8 mouse cellular contexts compared by ENCODE assay signal in the genomic region with DNA sequence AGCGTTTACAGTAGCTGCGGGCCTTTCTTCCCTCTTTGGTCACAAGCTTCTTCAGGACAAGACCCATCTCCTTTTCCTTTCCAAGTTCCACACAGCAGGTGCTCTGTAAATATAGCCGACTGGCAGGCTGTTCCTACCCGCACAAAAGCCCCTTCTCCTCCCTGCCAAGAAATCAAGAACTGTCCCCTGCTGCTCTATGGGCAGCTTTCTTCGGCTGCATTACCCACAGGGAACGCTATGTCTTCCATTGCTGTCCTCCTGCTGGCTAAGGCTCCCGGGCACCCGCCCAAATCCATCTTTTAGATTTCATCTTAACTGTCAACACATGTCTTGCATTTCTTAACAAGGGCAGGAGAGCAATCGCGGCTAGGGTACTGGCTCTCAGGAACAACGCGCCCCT. TPM values are rescaled to one million over a fixed set of nuclear protein-coding genes. Genes with fewer than 3 reads are reported as not detected.
DNase-seq lines count a peak whose midpoint lies in the region; ATAC-seq and TF ChIP-seq lines count a peak whose summit lies in the region.

No protein-coding gene starts in this region.

- no peaks in the 10 kb centered on the region for H3K27me3 ChIP-seq in hindbrain, embryonic 16.5 days (replicated peaks; ENCODE audit: control insufficient read depth, insufficient read depth, low read length)
- no peaks in the 10 kb centered on the region for H3K27me3 ChIP-seq in hindbrain, embryonic 13.5 days
- H3K27me3 ChIP-seq in stomach, postnatal 0 days (ENCODE audit: control insufficient read depth, insufficient read depth, low read length), result no peaks in the 10 kb centered on the region

- no peak overlapping the region for H3K9ac ChIP-seq in hindbrain, embryonic 16.5 days (ENCODE audit: low read depth, low read length)
- H3K9ac ChIP-seq in hindbrain, embryonic 13.5 days, result no peak overlapping the region
- H3K9ac ChIP-seq in stomach, postnatal 0 days (ENCODE audit: low read length), result no peak overlapping the region

- H3K9me3 ChIP-seq in hindbrain, embryonic 16.5 days (ENCODE audit: control insufficient read depth, low read length), result no peaks in the 10 kb centered on the region
- H3K9me3 ChIP-seq in hindbrain, embryonic 13.5 days, result no peaks in the 10 kb centered on the region
- no peaks in the 10 kb centered on the region for H3K9me3 ChIP-seq in stomach, postnatal 0 days (ENCODE audit: control insufficient read depth, low read length)

- peak overlapping the region; percentile 4; the same call in 1 of the 2 replicates for H3K4me2 ChIP-seq in hindbrain, embryonic 16.5 days (ENCODE audit: low read length)
- H3K4me2 ChIP-seq in hindbrain, embryonic 13.5 days, result no peak overlapping the region
- H3K4me2 ChIP-seq in stomach, postnatal 0 days (replicated peaks; ENCODE audit: low read depth), result no peak overlapping the region

- no peak for TF ChIP-seq CTCF in brain, embryonic 14.5 days (IDR thresholded peaks at IDR 0.05; ENCODE audit: borderline replicate concordance, extremely low read depth, insufficient read depth, insufficient read length)
- TF ChIP-seq CTCF in stomach, postnatal 0 days (IDR thresholded peaks at IDR 0.05; ENCODE audit: low read depth), result no peak

- 48% methylated on average over 12 of the region's 12 CpGs for WGBS in hindbrain, embryonic 16.5 days
- WGBS in hindbrain, embryonic 13.5 days, result 52% methylated on average over 12 of the region's 12 CpGs
- WGBS in stomach, postnatal 0 days, result 55% methylated on average over 12 of the region's 12 CpGs

- peak; percentile 89 for ATAC-seq in hindbrain, embryonic 16.5 days
- ATAC-seq in hindbrain, embryonic 13.5 days (ENCODE audit: low FRiP score), result no peak
- ATAC-seq in erythroid progenitor cell, adult 5-6 weeks (replicated peaks; ENCODE audit: low FRiP score, poor library complexity, severe bottlenecking), result no peak
- ATAC-seq in stomach, postnatal 0 days (ENCODE audit: low FRiP score, low TSS enrichment), result no peak

- H3K36me3 ChIP-seq in hindbrain, embryonic 16.5 days (ENCODE audit: control insufficient read depth, insufficient read depth, low read length), result no peaks in the 10 kb centered on the region
- H3K36me3 ChIP-seq in hindbrain, embryonic 13.5 days, result no peaks in the 10 kb centered on the region
- no peaks in the 10 kb centered on the region for H3K36me3 ChIP-seq in stomach, postnatal 0 days (ENCODE audit: control insufficient read depth, insufficient read depth, low read length)

- H3K4me1 ChIP-seq in hindbrain, embryonic 16.5 days (ENCODE audit: control insufficient read depth, insufficient read depth, low read depth, low read length), result no peaks in the 10 kb centered on the region
- 0 out of 2 replicates have a peak, but pooled peaks cover 4% of the 10 kb centered on the region for H3K4me1 ChIP-seq in hindbrain, embryonic 13.5 days (replicated peaks)
- no peaks in the 10 kb centered on the region for H3K4me1 ChIP-seq in stomach, postnatal 0 days (replicated peaks; ENCODE audit: control insufficient read depth, insufficient read depth)

- H3K27ac ChIP-seq in hindbrain, embryonic 16.5 days (ENCODE audit: low read depth, low read length), result no peak overlapping the region
- no peak overlapping the region for H3K27ac ChIP-seq in hindbrain, embryonic 13.5 days
- no peak overlapping the region for H3K27ac ChIP-seq in stomach, postnatal 0 days (replicated peaks)

- TF ChIP-seq POLR2A in brain, embryonic 14.5 days (IDR thresholded peaks at IDR 0.05; ENCODE audit: borderline replicate concordance, extremely low read depth, insufficient read depth, insufficient read length, poor library complexity, severe bottlenecking), result no peak

- peak; percentile 69 for DNase-seq in brain, embryonic 14.5 days (ENCODE audit: low read depth)
- peak; percentile 11 to 31 for DNase-seq in frontal cortex, postnatal 36 days (ENCODE audit: low spot score in 2 of 2)
- peak; percentile 85 for DNase-seq in left cerebral cortex, postnatal 4 days
- no peak for DNase-seq in embryo, embryonic 10.5 days (ENCODE audit: low spot score)
- DNase-seq in stomach, postnatal 0 days (ENCODE audit: low spot score), result no peak

- TF ChIP-seq EP300 in stomach, postnatal 0 days (optimal IDR thresholded peaks at IDR 0.05), result no peak

- H3K4me3 ChIP-seq in hindbrain, embryonic 16.5 days (ENCODE audit: low read length), result no peak overlapping the region
- no peak overlapping the region for H3K4me3 ChIP-seq in hindbrain, embryonic 13.5 days
- H3K4me3 ChIP-seq in stomach, postnatal 0 days (ENCODE audit: low read depth, low read length), result no peak overlapping the region

- intact Hi-C loops in left cerebral cortex, postnatal 4 days (cut with DNase I), result no loop called here

RNA-seq across cellular contexts. Expression of a gene that starts 13.9 kb away (rescaled TPM):
- 3.4 and 14.1 TPM in 2 replicates for polyA plus RNA-seq in hindbrain, embryonic 16.5 days (2015; fragmentation: Nextera tagmentation; extraction: Ambion mirVana)
- 5.3 and 6.2 TPM in 2 replicates for polyA plus RNA-seq in hindbrain, embryonic 13.5 days (2015; fragmentation: Nextera tagmentation; extraction: Ambion mirVana)
- polyA plus RNA-seq in brain, embryonic 14.5 days (2012; rRNA removed), result 3.1 and 6.4 TPM in 2 replicates
- total RNA-seq in left cerebral cortex, postnatal 4 days (2021), result 1 to 10 TPM in 1 of 2 experiments, under 1 TPM in 1; 0.81 to 1.3 TPM
- not detected in 2 replicates for total RNA-seq in erythroid progenitor cell, adult 5-6 weeks (2015; ENCODE audit: low replicate concordance)
- not detected in 2 replicates for total RNA-seq in erythroid progenitor cell, adult 5-6 weeks (2017; ENCODE audit: low replicate concordance)
- polyA plus RNA-seq in stomach, postnatal 0 days (2015; fragmentation: Nextera tagmentation; extraction: Ambion mirVana), result 0.57 and 0.69 TPM in 2 replicates

Comparison
In these comparisons a context has a peak if more than half of its experiments do, and no peak if none do; other contexts are left out.
1. DNase-seq: peak in brain, embryonic 14.5 days (single experiment), frontal cortex, postnatal 36 days (2 of 2) and left cerebral cortex, postnatal 4 days (single experiment); none in embryo, embryonic 10.5 days (single experiment) and stomach, postnatal 0 days (single experiment).